In genomic region chr14:76331497-76332335, GRCm38 (mm10) we compare ENCODE assay signal across 14 mouse cellular contexts.
DNase-seq lines count a peak whose midpoint lies in the region; ATAC-seq and TF ChIP-seq lines count a peak whose summit lies in the region.
"Had no signal": no experiment of that assay in that cellular context is flagged by ENCODE, and none has a peak within 500 bp of the region (broad histone marks: within the 10 kb centered on the region; RNA-seq: fewer than 3 reads in every experiment).

No protein-coding gene starts in this region.

- TF ChIP-seq POLR2A in lung, adult 2 months (IDR thresholded peaks at IDR 0.05; ENCODE audit: borderline replicate concordance, extremely low read depth, low read depth, low read length): no peak

- H3K9ac ChIP-seq in lung, postnatal 0 days (replicated peaks; ENCODE audit: low read depth): no peak overlapping the region
- H3K9ac ChIP-seq in forebrain, postnatal 0 days: no peak overlapping the region
- H3K9ac ChIP-seq in midbrain, embryonic 11.5 days (ENCODE audit: low read length): no peak overlapping the region
- H3K9ac ChIP-seq: heart, embryonic 15.5 days; liver, embryonic 14.5 days had no signal

- ATAC-seq in lung, postnatal 0 days: no peak
- peak; percentile 67 for ATAC-seq in forebrain, postnatal 0 days
- ATAC-seq in midbrain, embryonic 11.5 days (ENCODE audit: low FRiP score): peak; percentile 89
- ATAC-seq: intestine, embryonic 16.5 days had no signal

- DNase-seq in lung, postnatal 0 days (ENCODE audit: low spot score): peak; percentile 24
- DNase-seq in lung, adult 2 months: no peak
- DNase-seq in forebrain, postnatal 0 days: peak; percentile 32
- DNase-seq in midbrain, embryonic 11.5 days (ENCODE audit: low spot score, missing footprints): peak; percentile 88
- peak; percentile 35 for DNase-seq in retina, embryonic 14.5 days (ENCODE audit: low spot score)
- no peak for DNase-seq in urinary bladder, adult 2 months (ENCODE audit: low spot score)
- DNase-seq in ovary, postnatal 14 days (ENCODE audit: low spot score): no peak
- DNase-seq in right cerebral cortex, adult 18-20 months: no peak
- DNase-seq: cerebellum, adult 9-11 months; gastrocnemius, postnatal 10 days; kidney, postnatal 36 days had no signal

- no peaks in the 10 kb centered on the region for H3K4me1 ChIP-seq in lung, postnatal 0 days (ENCODE audit: insufficient read depth, low read depth, low read length)
- H3K4me1 ChIP-seq in lung, adult 2 months (ENCODE audit: control insufficient read depth, insufficient read depth, low read length): no peaks in the 10 kb centered on the region
- H3K4me1 ChIP-seq in forebrain, postnatal 0 days (ENCODE audit: insufficient read depth): no peaks in the 10 kb centered on the region
- peaks cover 6% of the 10 kb centered on the region; the same call in 1 of the 2 replicates for H3K4me1 ChIP-seq in midbrain, embryonic 11.5 days (ENCODE audit: control insufficient read depth, insufficient read depth, low read length)
- H3K4me1 ChIP-seq: heart, embryonic 15.5 days had no signal

- H3K27me3 ChIP-seq in lung, postnatal 0 days (replicated peaks; ENCODE audit: insufficient read depth, low read length): no peaks in the 10 kb centered on the region
- H3K27me3 ChIP-seq in forebrain, postnatal 0 days (ENCODE audit: insufficient read depth, low read length): no peaks in the 10 kb centered on the region
- no peaks in the 10 kb centered on the region for H3K27me3 ChIP-seq in midbrain, embryonic 11.5 days (ENCODE audit: control insufficient read depth, insufficient read depth, low read length)
- H3K27me3 ChIP-seq: heart, embryonic 15.5 days had no signal

- H3K27ac ChIP-seq in lung, postnatal 0 days (ENCODE audit: low read length): no peak overlapping the region
- no peak overlapping the region for H3K27ac ChIP-seq in forebrain, postnatal 0 days (ENCODE audit: low read depth, low read length)
- H3K27ac ChIP-seq in midbrain, embryonic 11.5 days (ENCODE audit: low read depth, low read length): peak overlapping the region; percentile 1; the same call in 1 of the 2 replicates
- H3K27ac ChIP-seq: heart, embryonic 15.5 days; liver, embryonic 14.5 days had no signal

- H3K9me3 ChIP-seq in lung, postnatal 0 days (ENCODE audit: low read length): no peaks in the 10 kb centered on the region
- H3K9me3 ChIP-seq in forebrain, postnatal 0 days (ENCODE audit: low read length): no peaks in the 10 kb centered on the region
- H3K9me3 ChIP-seq in midbrain, embryonic 11.5 days (ENCODE audit: control insufficient read depth, low read length): no peaks in the 10 kb centered on the region
- H3K9me3 ChIP-seq: heart, embryonic 15.5 days had no signal

- TF ChIP-seq EP300 in lung, postnatal 0 days (IDR thresholded peaks at IDR 0.05): no peak

- no peaks in the 10 kb centered on the region for H3K36me3 ChIP-seq in lung, postnatal 0 days (ENCODE audit: insufficient read depth, low read length)
- H3K36me3 ChIP-seq in forebrain, postnatal 0 days (ENCODE audit: insufficient read depth): no peaks in the 10 kb centered on the region
- no peaks in the 10 kb centered on the region; the same call in 1 of the 2 replicates for H3K36me3 ChIP-seq in midbrain, embryonic 11.5 days (ENCODE audit: control insufficient read depth, insufficient read depth, low read length)
- H3K36me3 ChIP-seq: heart, embryonic 15.5 days had no signal

- no peak overlapping the region for H3K4me3 ChIP-seq in lung, postnatal 0 days (ENCODE audit: low read depth, low read length)
- H3K4me3 ChIP-seq in lung, adult 2 months (replicated peaks; ENCODE audit: extremely low read depth, low read depth, low read length): no peak overlapping the region
- no peak overlapping the region for H3K4me3 ChIP-seq in forebrain, postnatal 0 days (ENCODE audit: low read depth, low read length)
- no peak overlapping the region for H3K4me3 ChIP-seq in midbrain, embryonic 11.5 days (ENCODE audit: low read depth, low read length)
- H3K4me3 ChIP-seq: heart, embryonic 15.5 days had no signal

- WGBS in lung, postnatal 0 days: 39% methylated on average over 11 of the region's 11 CpGs
- 45% methylated on average over 11 of the region's 11 CpGs for WGBS in lung, adult 2 months
- 25% methylated on average over 11 of the region's 11 CpGs for WGBS in forebrain, postnatal 0 days
- 46% methylated on average over 11 of the region's 11 CpGs for WGBS in midbrain, embryonic 11.5 days

- TF ChIP-seq CTCF in lung, postnatal 0 days (IDR thresholded peaks at IDR 0.05): no peak
- TF ChIP-seq CTCF in lung, adult 2 months (IDR thresholded peaks at IDR 0.05; ENCODE audit: insufficient read depth, low read length): no peak
- TF ChIP-seq CTCF in forebrain, postnatal 0 days (IDR thresholded peaks at IDR 0.05; ENCODE audit: low read depth): no peak

- no peak overlapping the region for H3K4me2 ChIP-seq in lung, postnatal 0 days (replicated peaks; ENCODE audit: low read depth, low read length)
- no peak overlapping the region for H3K4me2 ChIP-seq in forebrain, postnatal 0 days (ENCODE audit: low read depth)
- no peak overlapping the region for H3K4me2 ChIP-seq in midbrain, embryonic 11.5 days
- H3K4me2 ChIP-seq: heart, embryonic 15.5 days had no signal

Comparison
In these comparisons a context has a peak if more than half of its experiments do, and no peak if none do; other contexts are left out.
1. DNase-seq: peak in lung, postnatal 0 days (single experiment), forebrain, postnatal 0 days (single experiment), midbrain, embryonic 11.5 days (single experiment) and retina, embryonic 14.5 days (single experiment); none in lung, adult 2 months (single experiment), urinary bladder, adult 2 months (single experiment), ovary, postnatal 14 days (single experiment) and right cerebral cortex, adult 18-20 months (single experiment).